Mouse (Mus musculus) lung, embryonic 15.5 days (tissue): ENCODE data around the gene Amt. TPM values are rescaled to one million over a fixed set of nuclear protein-coding genes. Genes with fewer than 3 reads are reported as not detected.
"Not testable (repeated sequence)": the region's sequence is repeated elsewhere in the genome, so short reads cannot be mapped to it uniquely, and the experiment has no call there.

ENCODE experiments used
- ATAC-seq: fragments of 200-750 bp; cut with Nextera tagmentation; 2 replicates; pipeline ENCODE4 v1.8.0; 2017; ENCODE audit warnings: moderate number of reproducible peaks, borderline replicate concordance; ENCODE audit not compliant: low FRiP score, low TSS enrichment; ENCODE audit errors: extremely low read depth
- H3K27ac ChIP-seq: fragments of 300-500 bp; sonication (generic); 2 replicates; pipeline ENCODE4 v1.5.1; 2015; ENCODE audit warnings: moderate library complexity, mild to moderate bottlenecking, inconsistent platforms
- H3K27me3 ChIP-seq: fragments of 300-500 bp; sonication (generic); 2 replicates; pipeline ENCODE4 v1.6.1; 2015; ENCODE audit warnings: inconsistent platforms
- H3K36me3 ChIP-seq: fragments of 300-500 bp; sonication (generic); 2 replicates; pipeline ENCODE4 v1.6.1; 2015; ENCODE audit warnings: inconsistent platforms
- H3K4me1 ChIP-seq: fragments of 300-500 bp; sonication (generic); 2 replicates; pipeline ENCODE4 v1.6.1; 2015; ENCODE audit warnings: inconsistent platforms
- H3K4me2 ChIP-seq: fragments of 300-500 bp; sonication (generic); 2 replicates; pipeline ENCODE4 v1.6.1; 2015; ENCODE audit warnings: inconsistent platforms, mild to moderate bottlenecking, moderate library complexity
- H3K4me3 ChIP-seq: fragments of 300-500 bp; sonication (generic); 2 replicates; pipeline ENCODE4 v1.5.1; 2015; ENCODE audit warnings: mild to moderate bottlenecking, inconsistent platforms
- H3K9ac ChIP-seq: fragments of 300-500 bp; sonication (generic); 2 replicates; pipeline ENCODE4 v1.6.1; 2015; ENCODE audit warnings: inconsistent platforms
- H3K9me3 ChIP-seq: fragments of 300-500 bp; sonication (generic); 2 replicates; pipeline ENCODE4 v1.6.1; 2016; ENCODE audit warnings: inconsistent platforms
- WGBS: fragments of 180-500 bp; shearing (Covaris S2); methylation state at CpG from one replicate; pipeline ENCODE4 v1.1.7; 2015; 5-methylcytosine and 5-hydroxymethylcytosine counted together
- polyA plus RNA-seq: library from polyadenylated mRNA; unstranded; fragments of >200 nt; fragmentation: Nextera tagmentation; extraction: Ambion mirVana; gene quantifications from 2 replicates; pipeline ENCODE4 v1.2.1, GENCODE M21; 2015

Gene Amt
- polyA plus RNA-seq, 1 experiment from 2014 or later: 19.7 TPM

GRCm38 (mm10) chr9:108287526-108288238 is 9.0 kb upstream of the Amt start:
- not testable (repeated sequence) for H3K27me3 ChIP-seq, H3K4me1 ChIP-seq, H3K9me3 ChIP-seq, H3K4me2 ChIP-seq, H3K27ac ChIP-seq, H3K4me3 ChIP-seq, ATAC-seq, H3K9ac ChIP-seq, H3K36me3 ChIP-seq
- 56% methylated on average over 6 of the region's 6 CpGs for WGBS

GRCm38 (mm10) chr9:108289347-108289746 is 7.3 kb upstream of the Amt start:
- H3K36me3 ChIP-seq: no peaks in the 10 kb centered on the region
- H3K4me2 ChIP-seq: peak overlapping the region; percentile 69; the same call in 1 of the 2 replicates
- peak overlapping the region; percentile 50; the same call in 1 of the 2 replicates for H3K9ac ChIP-seq
- 51% methylated on average over 2 of the region's 2 CpGs for WGBS
- peak overlapping the region; percentile 57 for H3K4me3 ChIP-seq
- no peak for ATAC-seq
- no peaks in the 10 kb centered on the region for H3K9me3 ChIP-seq
- H3K27ac ChIP-seq: no peak overlapping the region
- peaks cover 7% of the 10 kb centered on the region for H3K4me1 ChIP-seq
- H3K27me3 ChIP-seq: no peaks in the 10 kb centered on the region

DNA sequence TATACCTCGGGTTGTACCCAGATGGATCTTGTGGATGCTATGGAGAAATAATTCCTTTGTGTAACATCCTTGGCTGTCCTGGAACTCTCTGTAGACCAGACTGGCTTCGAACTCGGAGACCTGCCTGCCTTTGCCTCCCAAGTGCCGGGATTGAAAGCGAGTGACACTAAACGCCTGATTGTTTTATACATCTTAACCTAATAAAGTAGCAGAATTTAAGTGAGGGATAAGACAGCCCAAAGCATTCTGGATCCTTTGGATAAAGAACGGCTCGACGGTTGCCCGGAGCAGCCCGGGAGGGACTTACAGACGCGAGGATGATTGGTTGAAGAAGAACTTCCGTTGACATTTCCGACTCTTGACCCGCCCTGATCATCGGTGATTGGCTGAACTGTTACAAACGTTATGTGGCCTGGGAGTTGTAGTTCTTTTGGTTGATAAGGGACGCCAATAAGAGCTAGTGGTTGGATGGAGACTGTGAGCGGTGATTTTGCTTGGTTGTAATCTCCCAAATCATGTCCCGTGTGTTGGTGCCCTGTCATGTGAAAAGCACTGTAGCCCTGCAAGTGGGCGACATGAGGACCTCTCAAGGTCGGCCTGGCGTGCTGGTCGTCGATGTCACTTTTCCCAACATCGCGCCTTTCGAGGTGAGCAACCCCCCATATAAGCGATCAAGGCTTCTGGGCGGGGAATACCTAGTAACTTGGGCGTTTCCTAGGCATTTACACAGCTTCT is 6.5 kb upstream of the Amt start, which contains the start of gene Nicn1:
Nicn1 (plus strand) TSS at position 414 of the 735 bp plus-strand sequence.
- Histone ChIP-seq H3K9ac (peak within 1 kb of the TSS; percentile 58), H3K4me2 (peak within 1 kb of the TSS; percentile 69), H3K36me3 (no peaks in the 10 kb centered on the region), H3K9me3 (no peaks in the 10 kb centered on the region), H3K4me1 (peaks cover 7% of the 10 kb centered on the region), H3K4me3 (peak within 1 kb of the TSS; percentile 57), H3K27ac (peak within 1 kb of the TSS; percentile 70), H3K27me3 (no peaks in the 10 kb centered on the region)
- peak; percentile 98 for ATAC-seq
- under 1% methylated on average over 32 of the region's 32 CpGs for WGBS

DNA sequence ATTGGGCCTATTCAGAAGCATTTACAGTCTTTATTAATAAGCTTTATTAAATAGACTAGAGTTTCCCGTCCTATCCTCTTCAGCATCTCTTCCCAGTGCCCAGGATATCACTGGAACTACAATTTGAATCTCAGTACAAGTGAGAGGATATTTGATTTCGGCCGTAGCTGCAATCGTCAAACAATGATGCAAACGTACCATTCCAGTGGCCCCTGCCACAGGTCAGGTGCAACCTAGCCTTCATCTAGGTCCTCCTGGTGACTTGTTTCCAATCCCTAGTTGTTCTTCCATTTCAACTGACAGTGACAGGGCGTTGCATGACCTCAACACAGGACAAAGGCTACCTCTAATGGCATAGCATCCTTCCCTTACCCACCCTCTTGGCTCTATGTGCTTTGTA is 5.9 kb upstream of the Amt start:
- H3K36me3 ChIP-seq: no peaks in the 10 kb centered on the region
- H3K4me2 ChIP-seq: peak overlapping the region; percentile 69
- peak overlapping the region; percentile 16; the same call in 1 of the 2 replicates for H3K27ac ChIP-seq
- H3K4me1 ChIP-seq: peaks cover 7% of the 10 kb centered on the region
- no peak; the same call in 1 of the 2 replicates for ATAC-seq
- peak overlapping the region; percentile 57 for H3K4me3 ChIP-seq
- WGBS: 36% methylated on average over 6 of the region's 6 CpGs
- no peaks in the 10 kb centered on the region for H3K27me3 ChIP-seq
- peak overlapping the region; percentile 58 for H3K9ac ChIP-seq
- H3K9me3 ChIP-seq: no peaks in the 10 kb centered on the region

DNA sequence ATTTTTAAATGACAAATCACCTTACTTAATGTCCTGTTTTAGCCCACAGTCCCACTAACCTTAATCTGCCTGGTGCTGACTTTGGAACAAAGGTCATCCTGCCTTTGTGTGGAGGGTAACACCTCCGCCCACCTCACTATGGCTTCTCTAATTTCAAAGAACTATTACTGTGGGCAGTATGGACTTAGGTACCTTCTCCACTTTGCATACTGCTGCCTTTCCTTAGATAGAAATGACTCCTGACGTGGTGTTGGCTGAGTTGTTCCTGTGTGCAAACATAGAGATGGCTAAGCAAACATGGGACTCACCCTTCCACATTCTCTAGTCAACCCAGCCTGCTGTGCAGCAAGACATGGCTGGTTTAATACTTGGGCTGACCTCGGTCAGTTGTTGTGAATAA is 5.2 kb downstream of the Amt start:
- no peaks in the 10 kb centered on the region for H3K9me3 ChIP-seq
- no peak for ATAC-seq
- peak overlapping the region; percentile 73 for H3K27ac ChIP-seq
- no peaks in the 10 kb centered on the region for H3K27me3 ChIP-seq
- 57% methylated on average over 3 of the region's 3 CpGs for WGBS
- H3K9ac ChIP-seq: no peak overlapping the region
- no peak overlapping the region for H3K4me3 ChIP-seq
- no peak overlapping the region for H3K4me2 ChIP-seq
- H3K4me1 ChIP-seq: peaks cover 12% of the 10 kb centered on the region
- H3K36me3 ChIP-seq: peaks cover 16% of the 10 kb centered on the region; the same call in 1 of the 2 replicates

DNA sequence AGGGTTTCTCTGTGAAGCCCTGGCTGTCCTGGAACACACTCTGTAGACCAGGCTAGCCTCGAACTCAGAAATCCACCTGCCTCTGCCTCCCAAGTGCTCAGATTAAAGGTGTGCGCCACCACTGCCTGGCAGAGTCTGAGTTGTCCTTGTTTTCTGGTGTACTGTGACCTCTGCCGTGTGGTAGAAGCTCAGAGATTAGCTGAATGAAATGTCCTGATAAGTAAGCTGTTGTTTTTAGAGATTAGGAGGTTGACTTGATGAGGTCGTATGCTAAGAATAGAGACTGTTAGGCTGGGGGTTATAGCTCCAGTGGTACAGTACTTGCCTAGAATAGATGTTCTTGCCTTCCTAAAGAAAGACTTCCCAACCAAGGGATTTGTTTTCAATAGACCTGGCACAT is 8.1 kb downstream of the Amt start:
- Histone ChIP-seq H3K27me3 (no peaks in the 10 kb centered on the region), H3K4me2 (peak overlapping the region; percentile 71), H3K9ac (peak overlapping the region; percentile 76), H3K4me3 (peak overlapping the region; percentile 98), H3K27ac (no peak overlapping the region), H3K9me3 (no peaks in the 10 kb centered on the region), H3K36me3 (peaks cover 16% of the 10 kb centered on the region; the same call in 1 of the 2 replicates), H3K4me1 (peaks cover 32% of the 10 kb centered on the region)
- no peak for ATAC-seq
- 66% methylated on average over 4 of the region's 4 CpGs for WGBS

- Histone ChIP-seq H3K9me3 (no peaks in the 10 kb centered on the region), H3K27me3 (no peaks in the 10 kb centered on the region), H3K36me3 (peaks cover 16% of the 10 kb centered on the region; the same call in 1 of the 2 replicates), H3K27ac (peak overlapping the region; percentile 100), H3K4me2 (peak overlapping the region; percentile 71), H3K9ac (peak overlapping the region; percentile 76), H3K4me1 (peaks cover 35% of the 10 kb centered on the region), H3K4me3 (peak overlapping the region; percentile 98)
- 0% methylated on average over 1 of the region's 1 CpGs for WGBS
- no peak for ATAC-seq
Observed at GRCm38 (mm10) chr9:108305170-108305569, 8.5 kb downstream of the Amt start.

DNA sequence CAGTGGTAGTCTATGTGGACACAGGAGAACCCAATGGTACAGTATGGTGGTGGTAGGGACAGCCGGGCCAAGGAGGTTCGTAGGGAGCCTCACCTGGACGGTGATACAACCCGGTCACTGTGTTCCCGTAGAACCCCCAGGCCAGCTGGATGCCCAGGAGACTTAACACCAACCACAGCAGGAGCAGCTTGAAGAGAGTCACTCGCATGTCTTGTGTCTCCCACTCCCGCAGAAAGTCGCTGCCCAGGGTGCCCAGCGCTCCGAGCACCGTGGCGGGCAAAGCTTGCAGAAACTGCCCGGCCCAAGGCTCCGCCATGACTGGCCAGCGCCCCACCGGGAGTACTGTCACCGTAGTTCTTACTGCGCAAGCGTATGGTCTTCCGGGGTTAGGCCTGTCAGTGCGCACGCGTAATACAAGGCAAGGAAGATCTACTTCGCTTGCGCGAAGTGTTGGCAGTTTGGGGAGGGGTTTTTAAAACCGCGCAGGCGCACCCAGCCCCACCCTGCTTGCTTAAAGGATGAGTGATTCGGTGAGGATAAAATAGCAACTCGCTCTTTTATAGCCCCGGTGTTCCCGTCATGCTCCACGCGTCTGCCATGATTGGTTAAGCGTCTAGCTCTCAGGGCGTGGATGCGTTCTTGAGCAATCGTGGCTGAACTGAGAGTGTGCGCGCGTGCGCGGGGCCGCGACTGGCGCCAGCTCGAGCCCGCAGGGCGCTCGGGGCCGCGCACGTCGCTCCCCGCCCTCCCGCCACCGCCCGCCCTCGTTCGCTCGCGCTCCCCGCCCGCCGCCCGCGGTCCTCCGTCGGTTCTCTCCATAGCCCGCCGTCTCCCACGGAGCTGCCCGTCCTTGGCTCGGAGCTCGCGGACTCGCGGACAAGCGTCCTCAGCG is 9.2 kb downstream of the Amt start, which contains the start of the genes Rhoa and Tcta:
Rhoa (plus strand) TSS at position 501 of the 892 bp plus-strand sequence.
Tcta (minus strand) TSS at position 532 of the 892 bp plus-strand sequence.
- Histone ChIP-seq H3K9ac (peak within 1 kb of the TSS; percentile 100), H3K36me3 (peaks cover 16% of the 10 kb centered on the region; the same call in 1 of the 2 replicates), H3K4me1 (peaks cover 42% of the 10 kb centered on the region), H3K27me3 (no peaks in the 10 kb centered on the region), H3K9me3 (no peaks in the 10 kb centered on the region), H3K4me3 (peak within 1 kb of the TSS; percentile 98), H3K27ac (peak within 1 kb of the TSS; percentile 100), H3K4me2 (peak within 1 kb of the TSS; percentile 74)
- ATAC-seq: peak; percentile 97
- WGBS: under 1% methylated on average over 80 of the region's 81 CpGs

DNA sequence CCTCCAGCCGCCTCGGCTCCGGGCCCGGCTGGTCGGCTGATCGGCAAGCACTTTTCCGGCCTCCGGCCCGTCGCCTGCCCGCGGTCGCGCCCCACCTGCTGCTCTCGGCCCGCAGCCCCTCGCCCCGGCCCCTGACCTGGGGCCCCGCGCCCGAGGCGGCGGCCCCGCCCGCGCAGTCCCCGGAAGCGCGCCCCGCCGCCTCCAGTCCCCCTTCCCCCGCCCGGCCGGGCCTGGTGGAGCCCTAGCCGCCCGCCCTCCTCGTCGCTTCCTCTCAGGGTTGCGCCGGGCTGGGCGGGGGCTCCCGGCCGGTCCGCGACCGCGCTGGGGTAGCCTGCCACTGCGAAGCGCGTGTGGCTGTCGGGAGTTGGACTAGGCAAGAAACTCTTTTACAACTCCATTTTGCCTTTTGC is 9.9 kb downstream of the Amt start:
- Histone ChIP-seq H3K4me3 (peak overlapping the region; percentile 98), H3K9ac (peak overlapping the region; percentile 100), H3K27me3 (no peaks in the 10 kb centered on the region), H3K4me2 (peak overlapping the region; percentile 74), H3K27ac (peak overlapping the region; percentile 100), H3K36me3 (peaks cover 16% of the 10 kb centered on the region; the same call in 1 of the 2 replicates), H3K4me1 (peaks cover 44% of the 10 kb centered on the region), H3K9me3 (no peaks in the 10 kb centered on the region)
- ATAC-seq: peak; percentile 87
- WGBS: under 1% methylated on average over 43 of the region's 51 CpGs

DNA sequence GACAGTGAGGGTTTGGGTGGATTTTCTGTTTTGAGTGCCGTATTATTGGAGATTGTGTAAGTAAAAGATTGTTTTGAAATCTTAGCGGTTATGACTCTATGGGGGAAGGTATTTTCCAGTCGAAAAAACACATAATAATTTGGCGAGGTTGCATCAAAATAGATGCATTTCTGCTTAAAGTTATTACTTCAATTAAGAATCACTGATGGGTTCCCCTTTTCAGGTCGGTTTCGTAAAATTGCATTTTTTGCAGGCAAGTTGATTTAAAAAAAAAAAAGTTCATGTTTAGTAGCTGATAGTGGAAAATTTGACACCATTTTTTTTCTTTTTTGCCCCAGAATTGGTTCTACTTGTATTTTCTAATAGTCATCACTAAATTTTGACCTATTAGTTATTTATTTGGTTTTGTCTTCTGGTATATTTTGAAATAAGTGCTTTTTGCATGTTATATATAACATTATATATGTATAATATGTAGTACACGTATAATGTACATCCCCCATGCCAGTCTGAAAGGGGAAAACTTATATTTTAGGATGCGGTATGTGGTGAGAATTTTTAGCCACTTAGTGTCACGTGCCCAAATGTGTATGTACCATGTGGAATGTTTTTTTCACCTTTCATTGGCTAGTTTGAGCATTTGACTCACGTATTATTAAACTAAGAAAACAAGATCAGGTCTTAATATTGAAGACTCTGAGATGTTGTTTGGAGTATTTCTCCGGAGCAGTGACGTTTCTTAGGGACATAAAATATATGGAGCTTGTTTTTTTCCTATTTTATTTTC is 10.6 kb downstream of the Amt start:
- Histone ChIP-seq H3K27me3 (no peaks in the 10 kb centered on the region), H3K9ac (peak overlapping the region; percentile 100), H3K4me2 (peak overlapping the region; percentile 74), H3K9me3 (no peaks in the 10 kb centered on the region), H3K36me3 (peaks cover 16% of the 10 kb centered on the region; the same call in 1 of the 2 replicates), H3K27ac (peak overlapping the region; percentile 100), H3K4me1 (peaks cover 44% of the 10 kb centered on the region), H3K4me3 (peak overlapping the region; percentile 98)
- no peak for ATAC-seq
- WGBS: 7% methylated on average over 12 of the region's 12 CpGs
